Mouse (Mus musculus) brain, embryonic 14.5 days (tissue): Measurements from ENCODE around the gene Emc6. TPM values are rescaled to one million over a fixed set of nuclear protein-coding genes. Genes with fewer than 3 reads are reported as not detected.
A peak's percentile ranks its signal among the peaks of the same experiment; 100 is the strongest.

Source experiments
- DNase-seq: peaks from one replicate; pipeline ENCODE4 v3.0.0-alpha.2; 2011; ENCODE audit warnings: low read depth
- CTCF ChIP-seq: fragments of 200-500 bp; IDR thresholded peaks from 2 replicates; pipeline ENCODE4 v1.5.1; 2012; ENCODE audit warnings: inconsistent platforms, mild to moderate bottlenecking, moderate library complexity, borderline replicate concordance; ENCODE audit not compliant: insufficient read depth, insufficient read length; ENCODE audit errors: extremely low read depth
- POLR2A ChIP-seq: fragments of 200-500 bp; IDR thresholded peaks from 2 replicates; pipeline ENCODE4 v1.6.1; 2012; ENCODE audit warnings: mild to moderate bottlenecking, inconsistent platforms, borderline replicate concordance; ENCODE audit not compliant: poor library complexity, insufficient read depth, insufficient read length, severe bottlenecking; ENCODE audit errors: extremely low read depth
- polyA plus RNA-seq: library from polyadenylated mRNA; depleted of rRNA; stranded (reverse); fragments of >200 nt; gene quantifications from 2 replicates; pipeline ENCODE4 v1.2.3, GENCODE M21; 2012; rRNA removed

The Emc6 gene
- 74.7 and 115 TPM in 2 replicates for polyA plus RNA-seq

- TF ChIP-seq POLR2A (peak; percentile 45; the same call in 1 of the 2 replicates), CTCF (no peak)
- peak; percentile 100 for DNase-seq
Observed at GRCm38 (mm10) chr11:73176608-73177508, at the start of gene Emc6, which contains the start of gene Tax1bp3. Gene Emc6, minus strand, starts transcription at chr11:73177037. Gene Tax1bp3, plus strand, starts transcription at chr11:73177083.

GRCm38 (mm10) chr11:73225856-73226255, 49.0 kb upstream of the Emc6 start:
- DNase-seq: no peak
- TF ChIP-seq POLR2A (no peak), CTCF (no peak)

DNA sequence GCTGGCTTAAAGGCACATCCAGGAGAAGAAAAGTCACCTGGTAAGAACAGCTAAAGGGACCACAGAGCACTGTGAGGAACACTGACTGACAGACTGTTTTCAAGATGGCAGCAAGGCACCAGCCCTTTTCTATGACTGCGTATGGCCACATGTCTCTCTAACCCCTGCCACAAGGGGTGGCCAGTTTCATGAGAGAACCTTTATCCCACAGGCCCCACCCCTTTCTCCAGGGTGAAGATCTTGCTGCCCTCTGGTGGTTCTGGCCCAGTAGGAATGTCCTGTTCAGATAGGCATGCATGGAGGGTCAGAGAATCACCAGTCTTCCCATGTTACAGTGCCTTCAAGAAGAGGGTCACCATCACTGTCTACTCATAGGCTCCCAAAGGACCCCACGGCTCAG, 47.1 kb upstream of the Emc6 start:
- no peak for DNase-seq
- TF ChIP-seq CTCF: no peak
- no peak for TF ChIP-seq POLR2A

DNA sequence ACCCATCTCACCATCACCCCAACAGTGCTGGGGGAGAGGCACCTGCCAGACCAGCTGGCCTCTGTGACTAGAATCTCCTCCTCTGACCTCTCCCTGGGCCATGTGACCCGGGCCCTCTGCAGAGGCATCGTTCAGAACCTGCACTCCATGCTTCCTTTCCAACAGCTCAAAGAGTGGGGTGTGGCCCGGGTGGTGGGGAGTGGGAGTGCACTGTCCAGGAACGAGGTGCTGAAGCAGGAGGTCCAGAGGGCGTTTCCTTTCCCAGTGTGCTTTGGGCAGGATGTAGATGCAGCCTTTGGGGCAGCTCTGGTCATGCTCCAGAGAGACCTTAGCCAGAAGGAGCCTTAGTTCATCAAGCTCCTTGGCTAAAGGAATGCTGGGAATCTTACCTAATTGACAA, 46.0 kb upstream of the Emc6 start:
- no peak for DNase-seq
- TF ChIP-seq POLR2A (no peak), CTCF (no peak)

GRCm38 (mm10) chr11:73220651-73221050, 43.8 kb upstream of the Emc6 start:
- no peak for TF ChIP-seq CTCF
- no peak for TF ChIP-seq POLR2A
- DNase-seq: no peak

- TF ChIP-seq CTCF (peak; percentile 6; the same call in 1 of the 2 replicates), POLR2A (no peak)
- DNase-seq: no peak
Observed at GRCm38 (mm10) chr11:73219671-73220070, 42.8 kb upstream of the Emc6 start.

- no peak for DNase-seq
- TF ChIP-seq CTCF (no peak), POLR2A (no peak)
Observed at GRCm38 (mm10) chr11:73213956-73214355, 37.1 kb upstream of the Emc6 start.

GRCm38 (mm10) chr11:73207621-73208020, 30.8 kb upstream of the Emc6 start:
- DNase-seq: no peak
- TF ChIP-seq POLR2A (no peak), CTCF (no peak; the same call in 1 of the 2 replicates)

DNA sequence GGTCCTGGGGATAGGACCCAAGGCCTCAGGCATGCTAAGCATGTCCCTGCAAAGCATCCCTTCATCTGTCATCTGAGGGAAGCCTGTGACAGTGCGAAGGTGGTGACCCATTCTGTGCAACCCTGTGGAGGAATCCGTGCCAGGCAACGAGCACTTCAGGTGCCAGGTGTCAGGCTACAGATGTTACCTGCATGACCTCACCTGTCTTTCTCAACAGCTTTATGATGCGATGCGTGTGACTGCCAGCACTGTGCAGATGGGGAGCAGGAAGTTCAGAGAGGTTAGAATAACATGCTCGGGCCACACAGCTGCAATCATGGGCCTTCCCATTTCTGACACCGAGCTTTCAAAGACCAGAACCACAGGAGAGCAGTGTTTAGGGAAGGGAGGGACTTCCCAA, 28.4 kb upstream of the Emc6 start:
- DNase-seq: no peak
- TF ChIP-seq POLR2A (no peak), CTCF (no peak)

GRCm38 (mm10) chr11:73203895-73204294, 27.1 kb upstream of the Emc6 start:
- DNase-seq: no peak
- TF ChIP-seq CTCF (no peak), POLR2A (no peak)

DNA sequence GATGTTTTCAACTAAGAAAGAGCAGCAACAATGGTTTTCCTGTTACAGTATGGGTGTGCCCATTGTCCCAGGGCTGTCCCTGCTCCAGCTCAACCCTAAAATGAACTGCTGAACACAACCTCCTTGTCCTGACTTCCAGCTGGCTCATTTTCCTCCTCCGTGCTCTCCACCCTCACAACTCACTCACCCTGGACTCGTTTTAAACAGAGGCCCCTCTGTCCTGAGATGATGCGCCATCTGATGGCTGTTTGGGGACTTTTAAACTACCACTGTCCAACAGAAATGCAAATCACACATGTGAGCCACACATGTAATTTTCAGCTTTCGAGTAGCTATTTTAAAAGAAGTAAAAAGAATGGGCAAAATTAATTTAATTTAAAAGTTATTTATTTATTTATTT, 24.8 kb upstream of the Emc6 start:
- TF ChIP-seq CTCF: no peak
- no peak for TF ChIP-seq POLR2A
- peak; percentile 4 for DNase-seq

DNA sequence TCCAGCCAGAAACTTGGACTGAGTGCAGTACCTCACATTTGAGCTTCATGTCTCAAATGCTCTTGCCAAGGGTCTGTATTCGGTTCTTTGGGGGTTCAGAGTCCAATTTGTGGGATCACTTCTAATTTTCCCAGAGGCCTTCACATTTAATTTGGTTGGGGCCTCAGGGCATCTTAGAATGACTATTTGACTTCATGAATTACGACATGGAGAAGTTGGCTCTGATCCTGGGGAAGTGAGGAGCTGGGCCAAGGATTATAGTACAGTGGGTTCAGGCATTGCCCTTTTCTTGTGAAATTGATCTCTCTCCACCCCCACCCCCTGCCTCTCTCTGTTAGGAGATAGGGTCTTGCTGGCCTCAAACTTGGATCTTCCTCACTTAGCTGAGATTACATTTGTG, 24.2 kb upstream of the Emc6 start:
- TF ChIP-seq POLR2A: no peak
- TF ChIP-seq CTCF: no peak
- DNase-seq: no peak
